Mouse (Mus musculus) right cerebral cortex, postnatal 10 days (tissue): ENCODE measurements at regions not wholly inside any gene's neighbourhood (a gene's known extent, or its start where the extent isn't known, plus 50 kb on each side); places are given as distances from the start of the nearest gene placed in this dataset.
"Not testable (repeated sequence)": the region's sequence is repeated elsewhere in the genome, so short reads cannot be mapped to it uniquely, and the experiment has no call there.

Source experiments
- DNase-seq, 2 experiments: peaks; one replicate each; pipeline ENCODE4 v3.0.0; 2021; ENCODE audit warnings: low spot score in 2 of 2

- no peak for DNase-seq
Observed at GRCm38 (mm10) chr15:43581246-43581645, 3447.1 kb downstream of the 9330182O14Rik start.

DNA sequence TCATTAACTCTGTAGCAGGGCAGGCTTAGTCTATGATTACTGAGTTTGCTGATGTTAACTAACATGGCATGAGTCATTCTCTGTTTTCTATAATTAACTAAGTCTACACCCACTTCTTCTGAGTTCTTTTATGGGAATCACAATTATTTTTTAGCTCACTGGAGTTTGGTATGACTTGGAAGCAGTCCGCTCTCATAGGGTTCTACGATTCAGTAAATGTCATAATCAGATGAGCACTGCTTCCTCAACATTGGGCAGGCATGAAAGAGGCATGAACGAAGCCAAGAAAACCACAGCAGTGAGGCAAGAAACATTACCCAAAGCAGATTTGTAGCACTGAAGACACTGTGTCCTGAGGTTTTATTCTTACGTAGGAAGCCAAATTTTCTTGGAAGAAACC lies 3451.6 kb downstream of the 9330182O14Rik start:
- no peak for DNase-seq

DNA sequence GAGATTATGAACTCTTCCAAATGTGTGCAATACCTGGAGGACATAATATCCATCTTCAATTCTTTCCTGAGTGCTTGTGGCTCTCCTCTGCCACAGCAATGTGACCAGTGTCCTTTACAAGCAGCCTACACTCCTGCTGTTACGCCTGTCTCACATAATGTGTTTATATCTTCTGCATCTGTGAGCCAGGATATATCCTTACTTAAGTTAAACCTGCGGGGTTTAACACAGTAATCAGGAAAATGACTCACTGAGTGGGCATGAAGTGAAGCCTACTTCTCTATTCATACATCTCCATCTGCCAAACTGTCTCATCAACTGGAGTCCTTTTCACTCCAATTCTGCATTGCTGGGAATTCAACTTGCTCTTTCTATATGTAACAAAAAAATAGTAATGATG lies 3453.9 kb downstream of the 9330182O14Rik start:
- peak in 1 of 2 experiments; percentile 58 for DNase-seq

GRCm38 (mm10) chr15:43607700-43608099 lies 3473.5 kb downstream of the 9330182O14Rik start:
- DNase-seq = no peak

- no peak for DNase-seq
Observed at GRCm38 (mm10) chr15:43609901-43610300, 3475.7 kb downstream of the 9330182O14Rik start.

DNA sequence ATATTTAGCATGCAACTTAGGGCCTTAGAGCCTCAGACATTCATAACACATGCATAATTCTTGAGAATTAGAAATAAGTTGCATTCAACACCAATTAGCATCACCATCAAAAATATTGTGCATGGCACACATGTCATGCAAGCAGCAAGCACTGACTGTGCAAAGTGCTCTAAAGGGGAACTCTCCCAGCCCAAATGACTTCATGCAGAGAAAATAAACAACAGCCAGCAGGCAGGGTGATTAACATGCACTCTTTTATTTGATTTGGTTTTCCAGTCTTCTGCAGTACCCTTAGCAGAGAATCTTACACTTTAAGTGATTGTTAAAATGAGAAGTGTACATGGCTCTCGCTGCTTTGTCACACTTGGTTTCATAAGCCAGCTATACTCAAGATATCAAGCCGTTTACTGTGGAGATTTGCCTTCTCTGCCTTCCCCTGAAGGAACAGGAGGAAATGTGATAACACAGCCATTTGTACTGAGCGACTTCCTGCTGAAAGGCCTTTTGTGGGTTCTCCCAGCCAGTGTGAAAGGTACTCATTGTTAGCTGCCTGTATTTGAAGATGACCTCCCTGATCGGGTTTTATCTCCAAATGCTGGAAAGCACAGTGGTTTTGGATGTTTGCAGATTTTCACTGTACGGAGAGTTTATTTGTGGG lies 3480.0 kb downstream of the 9330182O14Rik start:
- no peak for DNase-seq

DNA sequence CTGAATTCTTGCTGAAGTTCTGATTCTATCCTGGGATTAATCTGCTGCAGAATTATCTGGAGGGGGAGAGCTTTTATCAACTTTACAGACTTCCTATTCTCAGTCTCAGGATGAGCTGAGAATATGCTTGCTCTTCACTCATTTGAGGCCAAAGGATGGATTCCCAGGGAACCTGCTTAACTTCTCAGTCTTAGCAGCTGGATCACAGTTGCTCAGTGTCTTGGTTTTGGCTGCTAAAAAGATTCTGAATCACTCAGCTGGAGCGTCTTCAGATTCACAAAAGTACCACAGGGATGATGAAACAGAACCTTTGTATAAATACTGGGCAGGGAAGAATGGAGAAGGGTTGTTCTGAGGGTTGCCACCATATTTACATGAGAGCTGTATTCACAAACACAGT lies 3481.6 kb downstream of the 9330182O14Rik start:
- peak in 1 of 2 experiments; percentile 22 for DNase-seq

DNA sequence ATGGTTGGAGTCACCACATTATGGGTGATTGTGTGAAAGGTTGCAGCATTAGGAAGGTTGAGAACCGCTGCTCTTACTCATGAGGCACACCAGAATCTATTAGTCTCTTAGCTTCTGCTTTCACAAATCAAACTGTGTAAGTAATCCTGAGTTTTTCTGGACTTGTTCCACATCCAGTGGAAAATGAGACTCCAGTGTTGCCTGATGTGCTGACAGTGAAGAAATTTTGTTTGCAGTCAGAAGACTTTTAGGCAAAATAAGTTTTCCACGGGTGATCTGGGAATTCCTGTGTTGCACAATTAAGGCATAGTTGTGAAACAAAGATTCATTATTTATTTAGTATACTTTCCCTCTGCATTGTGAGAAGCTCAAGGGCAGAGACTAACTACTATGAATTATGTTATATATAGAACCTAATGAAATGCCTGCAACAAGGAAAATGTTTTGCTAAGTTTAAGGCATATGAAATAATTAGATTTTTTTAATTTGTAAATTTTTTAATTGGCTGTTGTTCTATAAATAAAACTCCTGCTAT lies 3490.3 kb downstream of the 9330182O14Rik start:
- DNase-seq = no peak

DNA sequence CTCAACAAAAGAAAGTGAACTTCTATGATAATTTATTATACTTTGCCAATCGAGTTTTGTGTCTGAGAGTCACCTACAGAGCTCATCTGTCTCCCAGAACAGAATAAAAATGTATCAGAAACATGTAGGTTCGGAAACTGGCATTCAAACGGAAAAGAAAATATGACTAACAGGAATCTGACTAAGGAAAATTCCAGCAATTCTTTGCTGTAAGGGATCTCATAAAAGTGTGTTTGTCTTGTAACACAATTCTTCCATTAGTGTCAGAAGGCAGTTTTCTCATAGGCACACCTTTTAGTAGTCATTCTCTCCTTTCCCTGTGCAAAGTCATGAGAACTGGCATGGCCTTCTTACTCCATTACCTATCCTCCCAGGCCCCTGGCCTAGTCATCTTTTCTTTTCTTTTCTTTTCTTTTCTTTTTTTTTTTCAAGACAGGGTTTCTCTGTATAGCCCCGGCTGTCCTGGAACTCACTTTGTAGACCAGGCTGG lies 3490.9 kb downstream of the 9330182O14Rik start:
- DNase-seq = no peak

DNA sequence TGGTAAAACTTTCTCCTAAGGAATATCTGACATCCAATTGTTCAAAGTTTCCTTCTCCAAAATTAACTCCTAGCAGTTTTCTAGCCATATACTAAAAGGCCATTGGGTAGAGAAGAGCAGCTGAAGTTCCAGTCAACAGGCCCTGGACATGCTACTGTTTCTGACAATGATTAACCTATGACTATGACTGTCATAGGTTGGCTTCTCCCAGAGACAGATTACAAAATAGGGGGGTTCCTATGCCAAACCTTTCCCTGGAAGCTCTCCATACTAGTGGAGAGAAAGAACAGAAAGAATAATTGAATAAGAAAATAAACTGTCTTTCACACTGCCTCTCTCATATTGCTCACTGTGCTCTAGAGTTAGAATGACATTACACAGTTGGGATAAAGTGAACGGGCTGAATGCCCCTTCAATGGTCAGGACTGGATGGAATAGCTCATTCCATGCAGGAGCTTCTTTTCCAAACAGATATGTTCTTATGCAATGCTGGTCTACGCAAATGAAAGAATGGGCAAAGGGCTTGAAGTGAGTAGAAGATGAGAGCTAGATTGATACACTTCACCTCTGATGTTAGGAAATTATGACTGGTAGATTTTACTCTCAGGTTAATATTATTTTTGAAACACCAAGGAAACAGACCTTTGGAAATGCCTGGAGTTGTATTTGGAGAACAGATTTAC lies 3516.8 kb downstream of the 9330182O14Rik start:
- no peak for DNase-seq

GRCm38 (mm10) chr15:43663648-43664047 lies 3529.5 kb downstream of the 9330182O14Rik start:
- DNase-seq = no peak

GRCm38 (mm10) chr15:43678844-43679243 lies 3544.7 kb downstream of the 9330182O14Rik start:
- no peak for DNase-seq

DNA sequence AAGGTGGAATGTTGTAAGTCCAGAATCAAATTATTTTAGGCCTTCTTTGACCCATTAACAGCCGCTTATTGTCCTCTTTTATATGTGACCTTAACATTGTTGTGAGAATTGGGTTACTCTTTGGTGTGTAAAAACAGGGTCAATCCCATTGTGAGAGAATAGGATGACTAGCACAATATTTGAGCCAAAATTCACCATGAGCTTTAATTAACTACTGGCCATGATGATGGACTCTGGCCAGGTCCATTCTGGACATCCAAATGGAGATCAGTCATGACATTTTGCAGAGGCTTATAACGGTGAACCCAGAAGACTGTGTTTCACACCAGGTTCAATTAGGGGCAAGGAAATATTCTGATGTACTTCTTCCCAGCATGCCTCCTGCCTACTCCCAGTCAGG lies 3548.0 kb downstream of the 9330182O14Rik start:
- no peak for DNase-seq

DNA sequence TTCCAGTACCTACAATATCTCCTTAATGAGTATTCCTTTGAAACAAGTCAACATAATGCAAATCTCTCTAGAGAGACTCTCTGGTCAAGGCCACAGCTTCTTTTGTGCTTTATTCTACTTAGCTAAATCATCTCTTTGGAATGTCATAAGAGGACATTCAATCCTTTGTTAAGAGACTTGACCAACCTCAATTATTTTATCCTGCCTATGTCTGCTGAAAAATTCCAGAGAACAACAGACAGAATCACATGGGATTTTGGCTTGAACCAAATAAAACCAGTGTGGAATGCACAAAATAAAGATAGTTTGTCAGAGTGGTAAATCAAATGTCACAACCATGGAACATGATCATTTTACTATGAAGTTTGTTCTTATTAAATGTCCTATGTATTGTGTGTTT lies 3557.8 kb downstream of the 9330182O14Rik start:
- not testable (repeated sequence) for DNase-seq

- peak; percentile 32 to 57 for DNase-seq
Observed at GRCm38 (mm10) chr15:43695451-43695850, 3561.3 kb downstream of the 9330182O14Rik start.

DNA sequence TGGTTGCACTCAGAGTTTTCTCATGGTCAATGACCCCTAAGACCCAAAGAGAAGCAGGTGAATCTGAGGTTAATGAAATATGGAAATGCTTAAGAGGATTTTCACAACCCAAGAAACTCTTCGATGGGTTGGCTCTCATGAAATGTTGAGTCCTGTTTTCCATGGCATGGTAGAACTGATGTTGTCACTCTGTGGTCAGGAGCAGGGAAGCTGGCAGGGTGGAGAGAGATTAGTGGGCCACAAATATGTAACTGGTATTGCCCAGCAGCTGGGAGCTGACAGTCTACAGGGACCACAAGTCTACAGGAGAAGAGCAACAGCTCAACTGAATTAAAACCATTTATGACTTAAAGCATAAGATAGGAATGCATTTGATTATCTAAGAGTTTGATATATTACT lies 3582.9 kb downstream of the 9330182O14Rik start:
- DNase-seq = no peak

DNA sequence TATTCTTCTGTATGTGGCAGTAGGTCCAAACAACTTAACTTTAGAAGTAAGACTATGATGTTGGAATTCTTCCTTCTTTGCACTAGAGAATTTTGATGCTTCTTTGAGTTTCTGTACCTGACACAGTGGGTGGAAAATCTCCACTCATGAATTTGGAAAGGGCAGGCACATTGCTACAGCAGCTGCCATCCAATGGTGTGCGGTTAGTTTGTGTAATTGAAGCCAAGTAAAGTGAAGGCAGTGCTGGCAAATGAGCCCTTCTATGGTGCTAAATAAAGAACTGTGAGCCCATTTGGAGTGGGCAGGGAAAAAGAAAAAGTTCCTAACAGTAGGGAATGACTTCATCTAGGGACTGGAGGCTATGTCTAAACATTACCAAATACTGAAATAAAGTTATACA lies 3583.4 kb downstream of the 9330182O14Rik start:
- DNase-seq = peak in 1 of 2 experiments; percentile 28

DNA sequence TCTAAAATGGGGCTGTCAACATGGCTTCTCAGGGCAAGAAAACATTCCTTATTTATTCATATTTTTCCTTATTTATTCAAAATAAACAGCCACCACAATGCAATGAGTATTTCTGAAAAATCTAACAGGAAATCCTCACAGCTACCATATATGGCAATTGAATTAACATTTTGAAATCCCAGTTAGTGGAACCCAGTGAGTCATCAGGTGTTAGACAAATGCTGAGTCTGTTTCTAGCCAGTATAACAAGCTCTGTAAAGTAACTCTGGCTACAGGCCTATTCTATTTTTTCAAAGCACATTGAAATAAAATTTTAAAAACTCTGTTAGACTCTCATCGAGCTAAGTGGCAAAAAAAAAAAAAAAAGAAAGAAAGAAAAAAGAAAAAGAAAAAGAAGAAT lies 3586.8 kb downstream of the 9330182O14Rik start:
- DNase-seq = no peak

DNA sequence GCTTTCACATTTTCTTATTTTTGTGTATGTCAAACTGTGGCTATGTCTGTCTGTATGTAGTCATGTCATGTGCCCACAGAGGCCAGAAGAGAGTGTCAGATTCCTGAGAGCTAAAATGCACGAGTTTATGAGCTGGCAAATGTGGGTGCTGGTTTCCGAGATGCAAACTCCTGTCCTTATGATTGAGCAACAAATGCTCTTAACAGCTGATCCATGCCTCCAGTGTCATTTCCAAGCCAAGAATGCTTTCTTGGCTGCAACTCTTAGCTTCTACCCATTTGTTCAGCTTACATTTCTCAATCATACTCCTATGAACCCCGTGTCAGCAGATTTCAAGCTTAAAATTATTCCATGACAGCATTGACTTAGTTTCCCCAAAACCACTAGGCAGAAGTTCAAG lies 3601.5 kb downstream of the 9330182O14Rik start:
- DNase-seq = no peak

DNA sequence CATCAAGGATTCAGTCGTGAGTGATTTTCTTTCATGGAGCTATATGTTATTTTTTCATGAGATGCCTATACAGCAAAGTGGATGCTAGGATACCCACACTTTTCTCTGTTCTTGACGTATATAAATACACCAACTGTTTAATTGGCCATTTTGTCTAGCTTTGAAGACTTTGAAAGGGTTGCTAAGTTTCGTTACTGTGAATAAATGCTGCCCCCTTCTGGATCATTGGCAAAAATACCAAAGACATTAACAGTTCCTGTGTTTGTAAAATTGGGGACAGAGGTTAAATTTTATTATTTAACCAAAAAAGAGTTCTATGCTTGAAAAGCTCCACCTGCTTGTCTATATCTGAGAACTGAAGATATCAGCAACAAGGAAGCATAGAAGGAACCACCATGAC lies 3624.1 kb downstream of the 9330182O14Rik start:
- peak; percentile 23 to 31 for DNase-seq

- DNase-seq = peak; percentile 26 to 32
Observed at GRCm38 (mm10) chr15:43764606-43765005, 3630.4 kb downstream of the 9330182O14Rik start.

DNA sequence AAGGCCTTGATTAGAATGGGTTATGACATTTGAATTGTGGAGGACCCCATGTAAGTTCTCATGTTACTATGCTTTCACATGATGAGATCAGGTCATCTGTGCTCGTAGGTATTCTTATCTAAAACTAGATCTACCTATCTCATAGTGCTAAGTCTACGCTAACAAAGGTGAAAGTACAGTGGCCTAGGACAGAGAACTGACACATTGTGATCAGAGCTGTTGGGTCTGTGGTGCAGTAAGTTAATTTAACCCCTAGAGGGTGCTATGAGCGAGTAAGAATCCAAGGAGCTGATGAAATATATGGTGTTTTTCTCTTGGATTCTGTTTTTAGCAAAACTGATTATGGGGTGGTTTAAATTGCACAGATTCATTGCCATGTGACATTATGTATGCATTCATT lies 3638.6 kb downstream of the 9330182O14Rik start:
- peak; percentile 30 to 33 for DNase-seq

GRCm38 (mm10) chr15:43782126-43782632 lies 3648.0 kb downstream of the 9330182O14Rik start:
- DNase-seq = peak in 1 of 2 experiments; percentile 33
